Mouse (Mus musculus) limb, embryonic 10.5 days (tissue): ENCODE results near the gene Acrbp. TPM values are rescaled to one million over a fixed set of nuclear protein-coding genes. Genes with fewer than 3 reads are reported as not detected.

Source experiments
- microRNA-seq: library from miRNA; unstranded; fragments of <30 nt; microRNA quantifications from one replicate; pipeline ENCODE4, GENCODE M21; 2017
- polyA plus RNA-seq: library from polyadenylated mRNA; unstranded; fragments of >200 nt; fragmentation: Nextera tagmentation; extraction: Ambion mirVana; gene quantifications from 2 replicates; pipeline ENCODE4 v1.2.1, GENCODE M21; 2016

The Acrbp gene
- polyA plus RNA-seq, 1 experiment from 2014 or later, result 13.0 TPM

Small RNAs within 50 kb of the gene (microRNA-seq; reads per million reads assigned to microRNA genes)
- gene Mir7045, result not detected

Other genes starting within 250 kb of the Acrbp start
- gene Spsb2, start 241.0 kb upstream of the Acrbp start, polyA plus RNA-seq, result 4.7 and 6.9 TPM in 2 replicates
- 831 and 927 TPM in 2 replicates for gene Tpi1, start 235.4 kb upstream of the Acrbp start, polyA plus RNA-seq
- gene Usp5, start 220.2 kb upstream of the Acrbp start, polyA plus RNA-seq, result 200 and 209 TPM in 2 replicates
- 243 and 250 TPM in 2 replicates for gene Cdca3, start 220.1 kb upstream of the Acrbp start, polyA plus RNA-seq
- gene Gnb3, start 209.4 kb upstream of the Acrbp start, polyA plus RNA-seq, result 0.34 and 0.35 TPM in 2 replicates
- gene P3h3, start 191.9 kb upstream of the Acrbp start, polyA plus RNA-seq, result 17.3 and 26.8 TPM in 2 replicates
- gene Gpr162, start 185.7 kb upstream of the Acrbp start, polyA plus RNA-seq, result 0.59 and 1.2 TPM in 2 replicates
- not detected in 2 replicates for gene Cd4, start 161.5 kb upstream of the Acrbp start, polyA plus RNA-seq
- gene Lag3, start 138.0 kb upstream of the Acrbp start, polyA plus RNA-seq, result 0.88 and 1.6 TPM in 2 replicates
- gene Ptms, start 129.6 kb upstream of the Acrbp start, polyA plus RNA-seq, result 144 and 208 TPM in 2 replicates
- gene Mlf2, start 118.3 kb upstream of the Acrbp start, polyA plus RNA-seq, result 428 and 433 TPM in 2 replicates
- 141 and 150 TPM in 2 replicates for gene Cops7a, start 84.2 kb upstream of the Acrbp start, polyA plus RNA-seq
- gene Pianp, start 53.0 kb upstream of the Acrbp start, polyA plus RNA-seq, result 0.40 and 1.4 TPM in 2 replicates
- gene Zfp384, start 40.5 kb upstream of the Acrbp start, polyA plus RNA-seq, result 12.8 and 15.2 TPM in 2 replicates
- 121 and 145 TPM in 2 replicates for gene Ing4, start 9.9 kb upstream of the Acrbp start, polyA plus RNA-seq
- 0.14 and 0.18 TPM in 2 replicates for gene Lpar5, start 18.2 kb downstream of the Acrbp start, polyA plus RNA-seq
- 104 and 109 TPM in 2 replicates for gene Chd4, start 46.3 kb downstream of the Acrbp start, polyA plus RNA-seq
- gene Nop2, start 82.2 kb downstream of the Acrbp start, polyA plus RNA-seq, result 94.6 and 119 TPM in 2 replicates
- gene Iffo1, start 95.6 kb downstream of the Acrbp start, polyA plus RNA-seq, result 10.9 and 15.5 TPM in 2 replicates
- gene Gapdh, start 116.8 kb downstream of the Acrbp start, polyA plus RNA-seq, result 2,585 and 3,112 TPM in 2 replicates
- gene Ncapd2, start 142.0 kb downstream of the Acrbp start, polyA plus RNA-seq, result 285 and 288 TPM in 2 replicates
- 213 and 231 TPM in 2 replicates for gene Mrpl51, start 142.1 kb downstream of the Acrbp start, polyA plus RNA-seq
- gene Vamp1, start 165.9 kb downstream of the Acrbp start, polyA plus RNA-seq, result 3.2 and 3.9 TPM in 2 replicates
- gene Tapbpl, start 182.2 kb downstream of the Acrbp start, polyA plus RNA-seq, result 1.0 and 1.8 TPM in 2 replicates
- gene Cd27, start 187.3 kb downstream of the Acrbp start, polyA plus RNA-seq, result 0.84 and 1.6 TPM in 2 replicates
- gene Tuba3a, start 236.4 kb downstream of the Acrbp start, polyA plus RNA-seq, result 0.10 and 0.21 TPM in 2 replicates